Mouse (Mus musculus) limb, embryonic 14.5 days (tissue): ENCODE measurements at regions not wholly inside any gene's neighbourhood (a gene's known extent, or its start where the extent isn't known, plus 50 kb on each side); places are given as distances from the start of the nearest gene placed in this dataset. TPM values are rescaled to one million over a fixed set of nuclear protein-coding genes. Genes with fewer than 3 reads are reported as not detected.

Experiments used
- ATAC-seq: fragments of 200-750 bp; cut with Nextera tagmentation; 2 replicates; pipeline ENCODE4 v1.8.0; 2017; ENCODE audit warnings: low read depth, moderate number of reproducible peaks, moderate TSS enrichment; ENCODE audit not compliant: low FRiP score
- DNase-seq: peaks from one replicate; pipeline ENCODE4 v3.0.0-alpha.2; 2015; ENCODE audit warnings: low spot score
- H3K27ac ChIP-seq: fragments of 300-500 bp; sonication (generic); replicated peaks from 2 replicates; pipeline ENCODE4 v1.5.1; 2014; ENCODE audit warnings: low read depth, mild to moderate bottlenecking, low read length, moderate library complexity, mixed read lengths
- H3K27me3 ChIP-seq: fragments of 300-500 bp; sonication (generic); 2 replicates; pipeline ENCODE4 v1.6.1; 2014; ENCODE audit warnings: low read length, mixed read lengths; ENCODE audit not compliant: control insufficient read depth, insufficient read depth
- H3K36me3 ChIP-seq: fragments of 300-500 bp; sonication (generic); 2 replicates; pipeline ENCODE4 v1.6.1; 2014; ENCODE audit warnings: mild to moderate bottlenecking, low read length, moderate library complexity, mixed read lengths; ENCODE audit not compliant: control insufficient read depth, insufficient read depth
- H3K4me1 ChIP-seq: fragments of 300-500 bp; sonication (generic); 2 replicates; pipeline ENCODE4 v1.6.1; 2014; ENCODE audit warnings: antibody characterized with exemption, low read length, mixed read lengths; ENCODE audit not compliant: control insufficient read depth, insufficient read depth
- H3K4me2 ChIP-seq: fragments of 300-500 bp; sonication (generic); replicated peaks from 2 replicates; pipeline ENCODE4 v1.6.1; 2014; ENCODE audit warnings: low read depth, mild to moderate bottlenecking, low read length, moderate library complexity; ENCODE audit not compliant: severe bottlenecking
- H3K4me3 ChIP-seq: fragments of 300-500 bp; sonication (generic); replicated peaks from 2 replicates; pipeline ENCODE4 v1.5.1; 2014; ENCODE audit warnings: low read length
- H3K9ac ChIP-seq: fragments of 300-500 bp; sonication (generic); 2 replicates; pipeline ENCODE4 v1.6.1; 2014; ENCODE audit warnings: mild to moderate bottlenecking, low read depth, low read length, moderate library complexity; ENCODE audit not compliant: severe bottlenecking
- H3K9me3 ChIP-seq: fragments of 300-500 bp; sonication (generic); 2 replicates; pipeline ENCODE4 v1.6.1; 2016; ENCODE audit warnings: low read length; ENCODE audit not compliant: control insufficient read depth
- POLR2A ChIP-seq: fragments of 200-500 bp; IDR thresholded peaks from 2 replicates; pipeline ENCODE4 v1.8.0; 2012; ENCODE audit warnings: inconsistent platforms, mild to moderate bottlenecking, moderate library complexity, borderline replicate concordance; ENCODE audit not compliant: insufficient read depth, insufficient read length; ENCODE audit errors: extremely low read depth
- WGBS: fragments of 180-500 bp; shearing (Covaris S2); extraction: QIAGEN DNeasy Blood & Tissue Kit; methylation state at CpG from one replicate; pipeline ENCODE4 v1.1.7; 2014; 5-methylcytosine and 5-hydroxymethylcytosine counted together
- microRNA-seq: library from miRNA; unstranded; fragments of <30 nt; microRNA quantifications from one replicate; pipeline ENCODE4, GENCODE M21; 2016

GRCm38 (mm10) chr4:33867126-33867525, 57.3 kb upstream of the Cnr1 start:
- Histone ChIP-seq H3K36me3 (no peaks in the 10 kb centered on the region), H3K9ac (no peak overlapping the region), H3K4me1 (no peaks in the 10 kb centered on the region), H3K4me3 (no peak overlapping the region), H3K27ac (no peak overlapping the region), H3K4me2 (no peak overlapping the region), H3K27me3 (no peaks in the 10 kb centered on the region), H3K9me3 (no peaks in the 10 kb centered on the region)
- no peak for ATAC-seq
- no peak for DNase-seq
- no peak for TF ChIP-seq POLR2A
- 95% methylated on average over 2 of the region's 2 CpGs for WGBS

GRCm38 (mm10) chr4:33869317-33869716, 55.1 kb upstream of the Cnr1 start:
- Histone ChIP-seq H3K27me3 (no peaks in the 10 kb centered on the region), H3K36me3 (no peaks in the 10 kb centered on the region), H3K4me2 (no peak overlapping the region), H3K4me3 (no peak overlapping the region), H3K4me1 (no peaks in the 10 kb centered on the region), H3K27ac (no peak overlapping the region), H3K9ac (no peak overlapping the region), H3K9me3 (no peaks in the 10 kb centered on the region)
- DNase-seq = no peak
- ATAC-seq = no peak
- 79% methylated on average over 5 of the region's 5 CpGs for WGBS
- no peak for TF ChIP-seq POLR2A

Small RNA genes lying in the stretch of these regions (microRNA-seq; reads per million reads assigned to microRNA genes)
- gene Gm23304 = not detected
